Mouse (Mus musculus): ENCODE results near the gene Abca12. TPM values are rescaled to one million over a fixed set of nuclear protein-coding genes. Genes with fewer than 3 reads are reported as not detected.

Abca12 gene
- 0.87 TPM for polyA plus RNA-seq (2014; fragmentation: Illumina TruSeq; extraction: RNeasy Lipid Tissue Mini Kit (QIAGEN cat#74804); ENCODE audit: low read depth, low replicate concordance)

GRCm38 (mm10) chr1:71414810-71415209 lies at the start of gene Abca12:
TSS of gene Abca12 (minus strand) at chr1:71414910.

Other genes with a start within 250 kb of the Abca12 start
- 14.3 TPM for gene Atic, start 142.2 kb upstream of the Abca12 start, polyA plus RNA-seq (2014; fragmentation: Illumina TruSeq; extraction: RNeasy Lipid Tissue Mini Kit (QIAGEN cat#74804); ENCODE audit: low read depth, low replicate concordance)
- 4.5 TPM for gene Fn1, start 238.3 kb upstream of the Abca12 start, polyA plus RNA-seq (2014; fragmentation: Illumina TruSeq; extraction: RNeasy Lipid Tissue Mini Kit (QIAGEN cat#74804); ENCODE audit: low read depth, low replicate concordance)